Mouse (Mus musculus) megakaryocyte, adult 5-6 weeks (primary cell): ENCODE results near the gene Gm20888. TPM values are rescaled to one million over a fixed set of nuclear protein-coding genes. Genes with fewer than 3 reads are reported as not detected.
"Not testable (repeated sequence)": the region's sequence is repeated elsewhere in the genome, so short reads cannot be mapped to it uniquely, and the experiment has no call there.

ENCODE experiments used
- ATAC-seq: 2 replicates; pipeline ENCODE4 v1.8.0; 2016; ENCODE audit warnings: mild to moderate bottlenecking, inconsistent platforms; ENCODE audit not compliant: poor library complexity, severe bottlenecking
- total RNA-seq, 2 experiments: library from RNA; stranded (forward) in 1 of 2; stranded (reverse) in 1 of 2; fragments of 153-499, 151-499 nt in 1 of 2; fragments of 221-1000, 200-1000 nt in 1 of 2; gene quantifications; 2 replicates each; pipeline versions ENCODE4 v1.2.3 to v1.2.4; 2015 to 2017

Gene Gm20888
- total RNA-seq (2015) (not detected in 2 replicates), total RNA-seq (2017) (not detected in 2 replicates)

- not testable (repeated sequence) for ATAC-seq
Measured at GRCm38 (mm10) chrY:70441582-70441981, at the start of gene Gm20888. Gene Gm20888, plus strand, starts transcription at chrY:70441882.

Other genes starting within 250 kb of the Gm20888 start
- gene Gm21118, start 168.2 kb upstream of the Gm20888 start, total RNA-seq (2015) = not detected in 2 replicates
- not detected in 2 replicates for gene Gm21118, start 168.2 kb upstream of the Gm20888 start, total RNA-seq (2017)
- gene Gm29423, start 138.6 kb upstream of the Gm20888 start, total RNA-seq (2015) = not detected in 2 replicates
- not detected in 2 replicates for gene Gm29423, start 138.6 kb upstream of the Gm20888 start, total RNA-seq (2017)
- not detected in 2 replicates for gene Gm29644, start 138.5 kb upstream of the Gm20888 start, total RNA-seq (2015)
- gene Gm29644, start 138.5 kb upstream of the Gm20888 start, total RNA-seq (2017) = not detected in 2 replicates